Mouse (Mus musculus): ENCODE results near the gene Aamdc. TPM values are rescaled to one million over a fixed set of nuclear protein-coding genes. Genes with fewer than 3 reads are reported as not detected.

Gene Aamdc
- total and polyA plus RNA-seq, 3 experiments = 11.9 to 13.2 (median 12.2) TPM

GRCm38 (mm10) chr7:97563576-97563975, 15.7 kb downstream of the Aamdc start:
- H3K9ac ChIP-seq (ENCODE audit: insufficient read depth, low read depth) = no peak overlapping the region
- peaks cover 0 to 5% of the 10 kb centered on the region in 2 experiments; a peak in 1 of 4 replicates for H3K4me1 ChIP-seq (ENCODE audit: control insufficient read depth in 1 of 2, insufficient read depth in 2 of 2)
- TF ChIP-seq MAFK (IDR thresholded peaks at IDR 0.05; ENCODE audit: insufficient replicate concordance, low read length) (no peak), ZKSCAN1 (IDR thresholded peaks at IDR 0.05; ENCODE audit: borderline replicate concordance, low read depth, low read length) (no peak), RAD21 (IDR thresholded peaks at IDR 0.05; ENCODE audit: low read depth, low read length) (no peak), TBP (conservative IDR thresholded peaks at IDR 0.05; ENCODE audit: low read depth, low read length) (no peak), EP300 (IDR thresholded peaks at IDR 0.05; ENCODE audit: low read length) (no peak), KAT2A (IDR thresholded peaks at IDR 0.05; ENCODE audit: insufficient replicate concordance, low read length) (no peak), MXI1 (IDR thresholded peaks at IDR 0.05; ENCODE audit: low read depth, low read length) (no peak), E2F4 (IDR thresholded peaks at IDR 0.05; ENCODE audit: insufficient replicate concordance, low read depth, low read length) (no peak), SMC3 (IDR thresholded peaks at IDR 0.05; ENCODE audit: low read depth, low read length) (no peak), MAX (IDR thresholded peaks at IDR 0.05; ENCODE audit: low read length) (no peak), USF2 (conservative IDR thresholded peaks at IDR 0.05; ENCODE audit: low read depth, low read length) (no peak), POLR2AphosphoS2 (IDR thresholded peaks at IDR 0.05; ENCODE audit: low read depth, low read length) (no peak), MAZ (IDR thresholded peaks at IDR 0.05; ENCODE audit: low read depth, low read length) (no peak), CTCF (conservative IDR thresholded peaks at IDR 0.05 in 1 of 2, IDR thresholded peaks at IDR 0.05 in 1 of 2; ENCODE audit: low read depth in 2 of 2, low read length in 2 of 2) (no peak), ELF1 (IDR thresholded peaks at IDR 0.05; ENCODE audit: low read depth, low read length) (no peak), IRF4 (IDR thresholded peaks at IDR 0.05; ENCODE audit: low read depth, low read length) (no peak), POLR2A (IDR thresholded peaks at IDR 0.05; ENCODE audit: low read depth, low read length) (no peak), SIN3A (IDR thresholded peaks at IDR 0.05; ENCODE audit: low read length) (no peak), ZNF384 (IDR thresholded peaks at IDR 0.05; ENCODE audit: low read depth, low read length) (no peak)
- H3K36me3 ChIP-seq (replicated peaks in 1 of 2; ENCODE audit: control insufficient read depth in 1 of 2, insufficient read depth in 1 of 2, low read length in 1 of 2) = no peaks in the 10 kb centered on the region
- H3K4me2 ChIP-seq (ENCODE audit: insufficient read depth, low read depth, poor library complexity, severe bottlenecking) = no peak overlapping the region
- DNase-seq (ENCODE audit: extremely low read depth) = no peak
- H3K9me3 ChIP-seq (replicated peaks; ENCODE audit: low read length) = no peaks in the 10 kb centered on the region
- dilution Hi-C loops (cut with MboI; ENCODE audit: extremely low pct_ligation_motif_present, extremely low pct_unique_long_range_greater_than_20kb, low sequenced_read_pairs) = no loop called here
- no peaks in the 10 kb centered on the region for H3K79me2 ChIP-seq (replicated peaks; ENCODE audit: control insufficient read depth, extremely low read depth, insufficient read depth, poor library complexity, severe bottlenecking)
- H3K27me3 ChIP-seq (replicated peaks) = no peaks in the 10 kb centered on the region
- no peak overlapping the region for H3K4me3 ChIP-seq (replicated peaks in 1 of 3; ENCODE audit: low read depth in 2 of 3, low read length in 2 of 3, poor library complexity in 1 of 3)
- in situ Hi-C loops (cut with MboI; ENCODE audit: low pct_ligation_motif_present, low pct_unique_long_range_greater_than_20kb, low sequenced_read_pairs) = loop anchor here (10.0 kb wide), 1 partner anchor 139 kb away; no protein-coding TSS in a partner anchor
- H3K27ac ChIP-seq (ENCODE audit: insufficient read depth, low read depth) = no peak overlapping the region

DNA sequence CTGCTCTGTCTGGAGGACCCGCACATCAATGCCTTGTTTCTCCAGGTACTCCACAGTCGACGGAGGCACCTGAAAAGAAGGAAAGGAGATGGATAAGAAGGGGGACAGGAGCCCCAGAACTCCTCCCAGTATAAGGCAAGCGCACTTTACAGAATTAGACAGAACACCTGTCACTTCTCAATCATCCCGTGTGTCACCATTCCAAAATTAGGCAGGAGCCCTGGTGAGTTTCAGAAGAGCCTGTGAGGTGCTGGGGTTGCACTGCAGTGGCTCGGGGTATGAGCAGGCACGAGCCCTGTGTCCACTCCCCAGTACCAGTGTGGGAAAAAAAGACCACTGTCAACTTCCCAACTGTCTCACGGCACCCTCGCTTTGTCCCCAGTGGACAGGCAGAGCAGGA, 28.6 kb downstream of the Aamdc start:
- DNase-seq (ENCODE audit: extremely low read depth) = no peak
- Histone ChIP-seq H3K4me1 (ENCODE audit: control insufficient read depth in 1 of 2, insufficient read depth in 2 of 2) (no peaks in the 10 kb centered on the region), H3K9ac (ENCODE audit: insufficient read depth, low read depth) (no peak overlapping the region), H3K9me3 (replicated peaks; ENCODE audit: low read length) (no peaks in the 10 kb centered on the region), H3K27ac (ENCODE audit: insufficient read depth, low read depth) (no peak overlapping the region), H3K36me3 (replicated peaks in 1 of 2; ENCODE audit: control insufficient read depth in 1 of 2, insufficient read depth in 1 of 2, low read length in 1 of 2) (peaks cover 0 to 4% of the 10 kb centered on the region in 2 experiments), H3K4me2 (ENCODE audit: insufficient read depth, low read depth, poor library complexity, severe bottlenecking) (no peak overlapping the region), H3K27me3 (replicated peaks) (no peaks in the 10 kb centered on the region), H3K79me2 (replicated peaks; ENCODE audit: control insufficient read depth, extremely low read depth, insufficient read depth, poor library complexity, severe bottlenecking) (no peaks in the 10 kb centered on the region), H3K4me3 (replicated peaks in 1 of 3; ENCODE audit: low read depth in 2 of 3, low read length in 2 of 3, poor library complexity in 1 of 3) (no peak overlapping the region)
- TF ChIP-seq MAX (IDR thresholded peaks at IDR 0.05; ENCODE audit: low read length) (no peak), IRF4 (IDR thresholded peaks at IDR 0.05; ENCODE audit: low read depth, low read length) (no peak), USF2 (conservative IDR thresholded peaks at IDR 0.05; ENCODE audit: low read depth, low read length) (no peak), JUND (conservative IDR thresholded peaks at IDR 0.05; ENCODE audit: low read depth, low read length) (no peak), SIN3A (IDR thresholded peaks at IDR 0.05; ENCODE audit: low read length) (no peak), SMC3 (IDR thresholded peaks at IDR 0.05; ENCODE audit: low read depth, low read length) (no peak), POLR2A (IDR thresholded peaks at IDR 0.05; ENCODE audit: low read depth, low read length) (no peak), ZC3H11A (IDR thresholded peaks at IDR 0.05; ENCODE audit: low read depth, low read length) (no peak), HCFC1 (IDR thresholded peaks at IDR 0.05; ENCODE audit: low read depth, low read length) (no peak), JUN (IDR thresholded peaks at IDR 0.05; ENCODE audit: insufficient read depth, low read depth, low read length) (no peak), ZNF384 (IDR thresholded peaks at IDR 0.05; ENCODE audit: low read depth, low read length) (no peak), PAX5 (IDR thresholded peaks at IDR 0.05; ENCODE audit: low read length) (no peak), MYC (IDR thresholded peaks at IDR 0.05; ENCODE audit: low read depth, low read length) (no peak), BHLHE40 (IDR thresholded peaks at IDR 0.05; ENCODE audit: low read depth, low read length) (no peak), CHD2 (IDR thresholded peaks at IDR 0.05; ENCODE audit: low read length) (no peak), ZMIZ1 (IDR thresholded peaks at IDR 0.05; ENCODE audit: low read depth, low read length) (no peak), MXI1 (IDR thresholded peaks at IDR 0.05; ENCODE audit: low read depth, low read length) (no peak), GABPA (IDR thresholded peaks at IDR 0.05; ENCODE audit: insufficient replicate concordance, low read depth, low read length) (no peak)
- dilution Hi-C loops (cut with MboI; ENCODE audit: extremely low pct_ligation_motif_present, extremely low pct_unique_long_range_greater_than_20kb, low sequenced_read_pairs) = no loop called here
- in situ Hi-C loops (cut with MboI; ENCODE audit: low pct_ligation_motif_present, low pct_unique_long_range_greater_than_20kb, low sequenced_read_pairs) = no loop called here

Measured in CH12.LX (cell line).